Mouse (Mus musculus) MEL (cell line): Measurements from ENCODE around the gene Unc45a. TPM values are rescaled to one million over a fixed set of nuclear protein-coding genes. Genes with fewer than 3 reads are reported as not detected.

ENCODE experiments used
- DNase-seq: peaks from one replicate; pipeline ENCODE4 v3.0.0; 2011; ENCODE audit warnings: low read depth, low spot score
- H3K27ac ChIP-seq: 2 replicates; pipeline ENCODE4 v1.5.1; 2012; ENCODE audit warnings: low read depth, mild to moderate bottlenecking, control low read depth, low read length, moderate library complexity; ENCODE audit not compliant: control insufficient read depth
- H3K27me3 ChIP-seq, 2 experiments: fragments of 150-350 bp in 1 of 2; sonication (generic) in 1 of 2; 2 replicates each; pipeline ENCODE4 v1.6.1; 2012; ENCODE audit warnings: low read length in 2 of 2, mild to moderate bottlenecking in 2 of 2, improper control_type of control experiment in 1 of 2, moderate library complexity in 1 of 2; ENCODE audit not compliant: insufficient read depth in 2 of 2, control insufficient read depth in 1 of 2
- H3K36me3 ChIP-seq, 2 experiments: 2 replicates each; pipeline ENCODE4 v1.6.1; 2012 to 2014; ENCODE audit warnings: low read length in 2 of 2, improper control_type of control experiment in 1 of 2, inconsistent platforms in 1 of 2, mild to moderate bottlenecking in 1 of 2; ENCODE audit not compliant: insufficient read depth in 2 of 2, control insufficient read depth in 1 of 2
- H3K4me1 ChIP-seq, 2 experiments: fragments of 150-350 bp in 1 of 2; sonication (generic) in 1 of 2; 2 replicates each; pipeline ENCODE4 v1.6.1; 2012; ENCODE audit warnings: low read length in 2 of 2, improper control_type of control experiment in 1 of 2, mild to moderate bottlenecking in 1 of 2; ENCODE audit not compliant: insufficient read depth in 2 of 2, control insufficient read depth in 1 of 2
- H3K4me3 ChIP-seq, 2 experiments: fragments of 150-350 bp in 1 of 2; sonication (generic) in 1 of 2; 2 replicates each; pipeline ENCODE4 v1.5.1; 2012; ENCODE audit warnings: low read depth in 2 of 2, low read length in 2 of 2, mild to moderate bottlenecking in 2 of 2, moderate library complexity in 2 of 2, control low read depth in 1 of 2, improper control_type of control experiment in 1 of 2; ENCODE audit not compliant: control insufficient read depth in 1 of 2, insufficient read depth in 1 of 2
- H3K79me2 ChIP-seq: 2 replicates; pipeline ENCODE4 v1.6.1; 2012; ENCODE audit warnings: mild to moderate bottlenecking, low read length, moderate library complexity; ENCODE audit not compliant: control insufficient read depth, poor library complexity, insufficient read depth
- H3K9ac ChIP-seq: 2 replicates; pipeline ENCODE4 v1.6.1; 2012; ENCODE audit warnings: low read depth, mild to moderate bottlenecking, control low read depth, low read length, moderate library complexity; ENCODE audit not compliant: control insufficient read depth, poor library complexity, severe bottlenecking
- H3K9me3 ChIP-seq: fragments of 150-350 bp; sonication (generic); replicated peaks from 2 replicates; pipeline ENCODE4 v1.6.1; 2012; ENCODE audit warnings: mild to moderate bottlenecking, low read length, improper control_type of control experiment, moderate library complexity; ENCODE audit not compliant: insufficient read depth
- CTCF ChIP-seq, 3 experiments: IDR thresholded peaks in 2 of 3; conservative IDR thresholded peaks in 1 of 3; 2 replicates each; pipeline ENCODE4 v1.5.1; 2011 to 2012; ENCODE audit warnings: low read length in 3 of 3, low read depth in 2 of 3, mild to moderate bottlenecking in 2 of 3, improper control_type of control experiment in 1 of 3, inconsistent platforms in 1 of 3, mixed read lengths in 1 of 3, moderate library complexity in 1 of 3; ENCODE audit not compliant: control insufficient read depth in 1 of 3, insufficient read depth in 1 of 3, poor library complexity in 1 of 3, severe bottlenecking in 1 of 3
- E2F4 ChIP-seq: IDR thresholded peaks from 2 replicates; pipeline ENCODE4 v1.6.1; 2011; ENCODE audit warnings: low read depth, low read length, improper control_type of control experiment, borderline replicate concordance
- HCFC1 ChIP-seq: IDR thresholded peaks from 2 replicates; pipeline ENCODE4 v1.6.1; 2012; ENCODE audit warnings: low read depth, mild to moderate bottlenecking, inconsistent platforms, low read length, improper control_type of control experiment, moderate library complexity
- MAX ChIP-seq: IDR thresholded peaks from 2 replicates; pipeline ENCODE4 v1.6.1; 2011; ENCODE audit warnings: low read length, improper control_type of control experiment
- MXI1 ChIP-seq: IDR thresholded peaks from 2 replicates; pipeline ENCODE4 v1.6.1; 2011; ENCODE audit warnings: mild to moderate bottlenecking, low read depth, low read length, improper control_type of control experiment
- MYC ChIP-seq: IDR thresholded peaks from 2 replicates; pipeline ENCODE4 v1.6.1; 2011; ENCODE audit warnings: low read depth, mild to moderate bottlenecking, low read length, improper control_type of control experiment, moderate library complexity
- POLR2AphosphoS2 ChIP-seq: IDR thresholded peaks from 2 replicates; pipeline ENCODE4 v1.6.1; 2011; ENCODE audit warnings: low read length, improper control_type of control experiment
- TBP ChIP-seq: IDR thresholded peaks from 2 replicates; pipeline ENCODE4 v1.8.0; 2011; ENCODE audit warnings: low read depth, low read length, improper control_type of control experiment
- USF1 ChIP-seq: IDR thresholded peaks from 2 replicates; pipeline ENCODE4 v1.6.1; 2014; ENCODE audit warnings: low read depth, mild to moderate bottlenecking, inconsistent platforms, low read length, improper control_type of control experiment, moderate library complexity
- polyA plus RNA-seq, 2 experiments: library from polyadenylated mRNA; stranded (reverse) in 1 of 2; unstranded in 1 of 2; fragments of >175 nt in 1 of 2; fragments of >200 nt in 1 of 2; gene quantifications; 2 replicates each; pipeline versions ENCODE4 v1.2.1 to v1.2.4; 2012; ENCODE audit warnings: low replicate concordance in 2 of 2, low read depth in 1 of 2; ENCODE audit not compliant: insufficient read length in 2 of 2, insufficient read depth in 1 of 2, missing spikeins in 1 of 2
- total RNA-seq: library from RNA; depleted of rRNA; stranded (reverse); fragments of 300-350 nt; gene quantifications from 2 replicates; pipeline ENCODE4 v1.2.3, GENCODE M21; 2012

Gene Unc45a
- total and polyA plus RNA-seq, 3 experiments, result 26.1 to 28.2 TPM; not detected in 1

- peak overlapping the region; percentile 68 for H3K27ac ChIP-seq
- peaks cover 0 to 24% of the 10 kb centered on the region in 2 experiments; a peak in 2 of 4 replicates for H3K36me3 ChIP-seq
- H3K27me3 ChIP-seq, result no peaks in the 10 kb centered on the region
- TF ChIP-seq E2F4 (no peak), MXI1 (peak; percentile 75), MAX (peak; percentile 72), USF1 (0 out of 2 replicates have a peak, but pooled peaks have one; percentile 9)
- H3K4me3 ChIP-seq, result peak overlapping the region; percentile 80 to 85
- DNase-seq, result peak; percentile 38
- peaks cover 3% of the 10 kb centered on the region; the same call in 1 of the 2 replicates for H3K79me2 ChIP-seq
- peak overlapping the region; percentile 88 for H3K9ac ChIP-seq
- H3K9me3 ChIP-seq, result no peaks in the 10 kb centered on the region
- peaks cover 7 to 41% of the 10 kb centered on the region in 2 experiments for H3K4me1 ChIP-seq
Measured at GRCm38 (mm10) chr7:80369967-80370431, 29.2 kb upstream of the Unc45a start.

GRCm38 (mm10) chr7:80369461-80369860 lies 28.7 kb upstream of the Unc45a start:
- no peak for DNase-seq
- H3K36me3 ChIP-seq, result peaks cover 0 to 20% of the 10 kb centered on the region in 2 experiments; a peak in 2 of 4 replicates
- no peak for TF ChIP-seq TBP
- no peak for TF ChIP-seq POLR2AphosphoS2
- no peak for TF ChIP-seq CTCF (IDR thresholded peaks at IDR 0.05 in 2 of 3, conservative IDR thresholded peaks at IDR 0.05 in 1 of 3; ENCODE audit: control insufficient read depth in 1 of 3, insufficient read depth in 1 of 3, low read depth in 2 of 3, low read length in 3 of 3, poor library complexity in 1 of 3, severe bottlenecking in 1 of 3)
- no peak overlapping the region for H3K9ac ChIP-seq
- H3K4me3 ChIP-seq, result no peak overlapping the region
- H3K27me3 ChIP-seq, result no peaks in the 10 kb centered on the region
- H3K9me3 ChIP-seq, result no peaks in the 10 kb centered on the region
- H3K4me1 ChIP-seq, result peaks cover 3 to 36% of the 10 kb centered on the region in 2 experiments
- peaks cover 3% of the 10 kb centered on the region; the same call in 1 of the 2 replicates for H3K79me2 ChIP-seq
- no peak overlapping the region; the same call in 1 of the 2 replicates for H3K27ac ChIP-seq

- Histone ChIP-seq H3K4me1 (peaks cover 0 to 32% of the 10 kb centered on the region in 2 experiments; a peak in 2 of 4 replicates), H3K36me3 (peaks cover 0 to 15% of the 10 kb centered on the region in 2 experiments; a peak in 2 of 4 replicates)
- no peak for TF ChIP-seq HCFC1
- TF ChIP-seq MYC, result 0 out of 2 replicates have a peak, but pooled peaks have one; percentile 34
Measured at GRCm38 (mm10) chr7:80368635-80369421, 28.0 kb upstream of the Unc45a start.

More at GRCm38 (mm10) chr7:80368635-80369421, 28.0 kb upstream of the Unc45a start:
- peaks cover 3% of the 10 kb centered on the region; the same call in 1 of the 2 replicates for H3K79me2 ChIP-seq
- no peaks in the 10 kb centered on the region for H3K27me3 ChIP-seq
- no peak overlapping the region for H3K27ac ChIP-seq
- no peaks in the 10 kb centered on the region for H3K9me3 ChIP-seq
- no peak overlapping the region for H3K4me3 ChIP-seq
- peak; percentile 36 for DNase-seq
- H3K9ac ChIP-seq, result no peak overlapping the region
